In genomic region chr10:64088774-64089460, GRCm38 (mm10) we compare ENCODE assay signal across 10 mouse cellular contexts. TPM values are rescaled to one million over a fixed set of nuclear protein-coding genes. Genes with fewer than 3 reads are reported as not detected.
A peak's percentile ranks its signal among the peaks of the same experiment; 100 is the strongest.
DNase-seq lines count a peak whose midpoint lies in the region; ATAC-seq and TF ChIP-seq lines count a peak whose summit lies in the region.
"Had no signal": no experiment of that assay in that cellular context is flagged by ENCODE, and none has a peak within 500 bp of the region (broad histone marks: within the 10 kb centered on the region; RNA-seq: fewer than 3 reads in every experiment).

No protein-coding gene starts in this region.

- ATAC-seq in hindbrain, embryonic 13.5 days (ENCODE audit: low FRiP score), result no peak
- no peak for ATAC-seq in midbrain, embryonic 15.5 days (replicated peaks)
- no peak for ATAC-seq in activated CD4-positive, CD25-positive, alpha-beta regulatory T cell, adult 4 months

- WGBS in hindbrain, embryonic 13.5 days, result 19% methylated on average over 19 of the region's 19 CpGs
- 17% methylated on average over 19 of the region's 19 CpGs for WGBS in midbrain, embryonic 15.5 days

- no peak for TF ChIP-seq POLR2A in cortical plate, adult 2 months (IDR thresholded peaks at IDR 0.05; ENCODE audit: extremely low read depth, insufficient read depth, low read length)

- H3K4me1 ChIP-seq in cortical plate, adult 2 months (ENCODE audit: control insufficient read depth, insufficient read depth, low read length), result no peaks in the 10 kb centered on the region
- peaks cover 29% of the 10 kb centered on the region for H3K4me1 ChIP-seq in hindbrain, embryonic 13.5 days (replicated peaks)
- H3K4me1 ChIP-seq in midbrain, embryonic 15.5 days, result peaks cover 14% of the 10 kb centered on the region

- H3K27me3 ChIP-seq in hindbrain, embryonic 13.5 days, result no peaks in the 10 kb centered on the region
- no peaks in the 10 kb centered on the region for H3K27me3 ChIP-seq in midbrain, embryonic 15.5 days (replicated peaks)

- H3K4me3 ChIP-seq in cortical plate, adult 2 months (ENCODE audit: insufficient read depth, low read length), result peak overlapping the region; percentile 90
- peak overlapping the region; percentile 55 for H3K4me3 ChIP-seq in hindbrain, embryonic 13.5 days
- peak overlapping the region; percentile 54 for H3K4me3 ChIP-seq in midbrain, embryonic 15.5 days

- H3K9ac ChIP-seq in hindbrain, embryonic 13.5 days, result peak overlapping the region; percentile 80
- peak overlapping the region; percentile 39 for H3K9ac ChIP-seq in midbrain, embryonic 15.5 days
- H3K9ac ChIP-seq: liver, embryonic 14.5 days had no signal

- no peaks in the 10 kb centered on the region for H3K9me3 ChIP-seq in hindbrain, embryonic 13.5 days
- no peaks in the 10 kb centered on the region for H3K9me3 ChIP-seq in midbrain, embryonic 15.5 days

- H3K36me3 ChIP-seq in hindbrain, embryonic 13.5 days, result no peaks in the 10 kb centered on the region
- no peaks in the 10 kb centered on the region for H3K36me3 ChIP-seq in midbrain, embryonic 15.5 days (replicated peaks)

- peak overlapping the region; percentile 82 for H3K4me2 ChIP-seq in hindbrain, embryonic 13.5 days
- H3K4me2 ChIP-seq in midbrain, embryonic 15.5 days, result peak overlapping the region; percentile 77

- peak; percentile 39 for DNase-seq in cerebellum, adult 9-10 months
- DNase-seq in cerebellum, adult 9-11 months, result no peak
- DNase-seq in yolk sac, embryonic 10.5 days (ENCODE audit: low spot score), result no peak
- DNase-seq in testis, postnatal 10 days (ENCODE audit: low spot score), result no peak
- DNase-seq: kidney, adult 11 months had no signal

- peak overlapping the region; percentile 48; the same call in 1 of the 2 replicates for H3K27ac ChIP-seq in cortical plate, adult 2 months (ENCODE audit: insufficient read depth, low read length)
- peak overlapping the region; percentile 20; the same call in 1 of the 2 replicates for H3K27ac ChIP-seq in hindbrain, embryonic 13.5 days
- 0 out of 2 replicates have a peak overlapping the region, but pooled peaks have one; percentile 5 for H3K27ac ChIP-seq in midbrain, embryonic 15.5 days
- H3K27ac ChIP-seq: liver, embryonic 14.5 days had no signal

- TF ChIP-seq CTCF in cortical plate, adult 2 months (IDR thresholded peaks at IDR 0.05; ENCODE audit: extremely low read depth, insufficient read depth, low read length), result no peak

RNA-seq across cellular contexts. Expression of gene Lrrtm3, which starts 1.2 kb away (rescaled TPM):
- 40.9 and 45.1 TPM in 2 replicates for polyA plus RNA-seq in cortical plate, adult 2 months (2012; rRNA removed)
- polyA plus RNA-seq in hindbrain, embryonic 13.5 days (2015; fragmentation: Nextera tagmentation; extraction: Ambion mirVana), result 27.7 and 28.0 TPM in 2 replicates
- polyA plus RNA-seq in midbrain, embryonic 15.5 days (2015; fragmentation: Nextera tagmentation; extraction: Ambion mirVana), result 38.1 and 39.0 TPM in 2 replicates
- polyA plus RNA-seq in activated CD4-positive, CD25-positive, alpha-beta regulatory T cell, adult 4 months (2017; shearing (Covaris generic)), result not detected

Comparison
In these comparisons a context has a peak if more than half of its experiments do, and no peak if none do; other contexts are left out.
1. RNA of gene Lrrtm3, which starts 1.2 kb away (polyA plus RNA-seq): 40.9 to 45.1 TPM in cortical plate, adult 2 months, 38.1 to 39.0 TPM in midbrain, embryonic 15.5 days and 27.7 to 28.0 TPM in hindbrain, embryonic 13.5 days; not detected in activated CD4-positive, CD25-positive, alpha-beta regulatory T cell, adult 4 months; every median in the first group is over 10 times any median in the second.
2. Peak in every context shown above with its lines, with median percentiles within 50 percentile points of each other: H3K27ac ChIP-seq and H3K4me3 ChIP-seq.